Mouse (Mus musculus) gastrocnemius, postnatal 36 days (tissue): ENCODE results near the gene Gm29106. TPM values are rescaled to one million over a fixed set of nuclear protein-coding genes. Genes with fewer than 3 reads are reported as not detected.
"Not testable (repeated sequence)": the region's sequence is repeated elsewhere in the genome, so short reads cannot be mapped to it uniquely, and the experiment has no call there.

Experiments
- DNase-seq, 2 experiments: peaks; one replicate each; pipeline ENCODE4 v3.0.0; 2022
- intact Hi-C: fragments of 180-260 bp; cut with DNase I; formaldehyde crosslinking; loops from one replicate; pipeline ENCODE4 v1.15.1; 2025
- long read RNA-seq, 2 experiments: library from polyadenylated mRNA; stranded (forward); transcript quantifications; one replicate each; pipeline ENCODE4 v2.0.0; 2021
- total RNA-seq, 2 experiments: library from RNA; stranded (reverse); gene quantifications; 2 replicates each; pipeline ENCODE4 v1.2.3; 2021

Gene Gm29106
- not detected for total RNA-seq
- long read RNA-seq, experiment 1 = 0 reads
- long read RNA-seq, experiment 2 = 0 reads

GRCm38 (mm10) chr1:118176242-118176641 is at the start of gene Gm29106:
Gm29106 (plus strand) TSS chr1:118176542.
- intact Hi-C loops, DNase-seq: not testable (repeated sequence)

GRCm38 (mm10) chr1:118228540-118228939 is 52.2 kb downstream of the Gm29106 start:
- intact Hi-C loops = no loop called here

GRCm38 (mm10) chr1:118236032-118236431 is 59.7 kb downstream of the Gm29106 start:
- intact Hi-C loops = no loop called here
- DNase-seq = no peak

More at GRCm38 (mm10) chr1:118228540-118228939, 52.2 kb downstream of the Gm29106 start:
- DNase-seq = no peak

Other genes with a start within 250 kb of the Gm29106 start
- not detected for gene Gm28168, start 248.5 kb upstream of the Gm29106 start, total RNA-seq
- not detected for gene Gm7145, start 210.6 kb upstream of the Gm29106 start, total RNA-seq
- 10 to 100 TPM; 46.8 to 49.9 TPM for gene Tsn, start 135.2 kb downstream of the Gm29106 start, total RNA-seq
- gene Nifk, start 145.3 kb downstream of the Gm29106 start, total RNA-seq = 10 to 100 TPM; 16.4 to 17.8 TPM
- 10 to 100 TPM; 42.5 to 43.6 TPM for gene Clasp1, start 212.5 kb downstream of the Gm29106 start, total RNA-seq